Mouse (Mus musculus) kidney, adult 2 months (tissue): ENCODE measurements around the gene Tomm20. TPM values are rescaled to one million over a fixed set of nuclear protein-coding genes. Genes with fewer than 3 reads are reported as not detected.

ENCODE experiments used
- DNase-seq: peaks from one replicate; pipeline ENCODE4 v3.0.0; 2021
- H3K27ac ChIP-seq: fragments of 200-500 bp; 2 replicates; pipeline ENCODE4 v1.5.1; 2012; ENCODE audit warnings: low read depth, low read length, control low read depth, inconsistent platforms; ENCODE audit not compliant: insufficient read depth
- H3K27me3 ChIP-seq: fragments of 200-500 bp; replicated peaks from 2 replicates; pipeline ENCODE4 v1.6.1; 2012; ENCODE audit warnings: mild to moderate bottlenecking, moderate library complexity, low read length, inconsistent platforms; ENCODE audit not compliant: control insufficient read depth, insufficient read depth
- H3K36me3 ChIP-seq: fragments of 200-500 bp; 2 replicates; pipeline ENCODE4 v1.6.1; 2012; ENCODE audit warnings: mild to moderate bottlenecking, moderate library complexity, low read length, inconsistent platforms; ENCODE audit not compliant: control insufficient read depth, insufficient read depth
- H3K4me1 ChIP-seq: fragments of 200-500 bp; 2 replicates; pipeline ENCODE4 v1.6.1; 2011; ENCODE audit warnings: low read length; ENCODE audit not compliant: control insufficient read depth, insufficient read depth
- H3K4me3 ChIP-seq: fragments of 200-500 bp; 2 replicates; pipeline ENCODE4 v1.5.1; 2011; ENCODE audit warnings: mild to moderate bottlenecking, low read depth, low read length, control low read depth; ENCODE audit not compliant: insufficient read depth
- CTCF ChIP-seq: fragments of 200-500 bp; conservative IDR thresholded peaks from 2 replicates; pipeline ENCODE4 v1.5.1; 2011; ENCODE audit warnings: low read depth, mild to moderate bottlenecking, control low read depth, low read length, moderate library complexity, mixed read lengths; ENCODE audit not compliant: insufficient read depth, insufficient read length
- POLR2A ChIP-seq: fragments of 200-500 bp; IDR thresholded peaks from one replicate; pipeline ENCODE4 v1.6.1; 2011; ENCODE audit warnings: low read depth, low read length, control low read depth
- WGBS: fragments of 180-500 bp; shearing (Covaris S2); methylation state at CpG from one replicate; pipeline ENCODE4 v1.1.7; 2018; 5-methylcytosine and 5-hydroxymethylcytosine counted together
- polyA plus RNA-seq: library from polyadenylated mRNA; depleted of rRNA; stranded (reverse); fragments of >200 nt; gene quantifications from 2 replicates; pipeline ENCODE4 v1.2.3, GENCODE M21; 2012

Gene Tomm20
- polyA plus RNA-seq, 1 experiment = 541 TPM

- Histone ChIP-seq H3K27ac (no peak overlapping the region), H3K4me3 (no peak overlapping the region), H3K27me3 (no peaks in the 10 kb centered on the region), H3K4me1 (peaks cover 8% of the 10 kb centered on the region; the same call in 1 of the 2 replicates), H3K36me3 (peaks cover 4% of the 10 kb centered on the region; the same call in 1 of the 2 replicates)
- DNase-seq = peak; percentile 56
- WGBS = 72% methylated on average over 1 of the region's 1 CpGs
- TF ChIP-seq CTCF (no peak), POLR2A (no peak)
Measured at GRCm38 (mm10) chr8:126962871-126963270, 17.2 kb upstream of the Tomm20 start.

- TF ChIP-seq CTCF = no peak
- TF ChIP-seq POLR2A = no peak
- WGBS = 85% methylated on average over 3 of the region's 3 CpGs
Measured at GRCm38 (mm10) chr8:126961516-126961915, 15.9 kb upstream of the Tomm20 start.

GRCm38 (mm10) chr8:126951900-126952636 is 6.4 kb upstream of the Tomm20 start:
- DNase-seq = peak; percentile 74
- Histone ChIP-seq H3K27me3 (no peaks in the 10 kb centered on the region), H3K4me3 (no peak overlapping the region), H3K36me3 (peaks cover 9% of the 10 kb centered on the region; the same call in 1 of the 2 replicates), H3K4me1 (peaks cover 13% of the 10 kb centered on the region; the same call in 1 of the 2 replicates), H3K27ac (peak overlapping the region; percentile 77)
- 69% methylated on average over 11 of the region's 11 CpGs for WGBS
- no peak for TF ChIP-seq CTCF
- TF ChIP-seq POLR2A = no peak

More at GRCm38 (mm10) chr8:126961516-126961915, 15.9 kb upstream of the Tomm20 start:
- Histone ChIP-seq H3K27me3 (no peaks in the 10 kb centered on the region), H3K4me1 (peaks cover 8% of the 10 kb centered on the region; the same call in 1 of the 2 replicates), H3K27ac (no peak overlapping the region), H3K4me3 (no peak overlapping the region), H3K36me3 (peaks cover 5% of the 10 kb centered on the region; the same call in 1 of the 2 replicates)
- DNase-seq = no peak

- WGBS = 49% methylated on average over 2 of the region's 2 CpGs
- no peak for DNase-seq
- H3K36me3 ChIP-seq = peaks cover 9% of the 10 kb centered on the region; the same call in 1 of the 2 replicates
Measured at GRCm38 (mm10) chr8:126949527-126949926, 3.9 kb upstream of the Tomm20 start.

GRCm38 (mm10) chr8:126946444-126946843 is 800 bp upstream of the Tomm20 start:
- peaks cover 15% of the 10 kb centered on the region; the same call in 1 of the 2 replicates for H3K4me1 ChIP-seq
- no peaks in the 10 kb centered on the region for H3K27me3 ChIP-seq
- WGBS = 63% methylated on average over 7 of the region's 7 CpGs
- H3K36me3 ChIP-seq = peaks cover 1% of the 10 kb centered on the region; the same call in 1 of the 2 replicates
- no peak for DNase-seq
- no peak overlapping the region for H3K27ac ChIP-seq
- H3K4me3 ChIP-seq = no peak overlapping the region
- no peak for TF ChIP-seq CTCF
- no peak for TF ChIP-seq POLR2A

More at GRCm38 (mm10) chr8:126949527-126949926, 3.9 kb upstream of the Tomm20 start:
- H3K4me1 ChIP-seq = peaks cover 15% of the 10 kb centered on the region; the same call in 1 of the 2 replicates
- TF ChIP-seq POLR2A (no peak), CTCF (peak; percentile 56)
- H3K27ac ChIP-seq = no peak overlapping the region
- H3K27me3 ChIP-seq = no peaks in the 10 kb centered on the region
- H3K4me3 ChIP-seq = no peak overlapping the region

- H3K4me1 ChIP-seq = peaks cover 10% of the 10 kb centered on the region; the same call in 1 of the 2 replicates
- H3K36me3 ChIP-seq = no peaks in the 10 kb centered on the region; the same call in 1 of the 2 replicates
- H3K27me3 ChIP-seq = no peaks in the 10 kb centered on the region
- peak overlapping the region; percentile 73 for H3K27ac ChIP-seq
- under 1% methylated on average over 46 of the region's 46 CpGs for WGBS
- DNase-seq = peak; percentile 92
- peak overlapping the region; percentile 63 for H3K4me3 ChIP-seq
- TF ChIP-seq POLR2A (peak; percentile 72), CTCF (no peak)
Measured at GRCm38 (mm10) chr8:126944781-126945691, 608 bp downstream of the Tomm20 start.
